Mouse (Mus musculus): ENCODE measurements at regions not wholly inside any gene's neighbourhood (a gene's known extent, or its start where the extent isn't known, plus 50 kb on each side); places are given as distances from the start of the nearest gene placed in this dataset.
"Not testable (repeated sequence)": the region's sequence is repeated elsewhere in the genome, so short reads cannot be mapped to it uniquely, and the experiment has no call there.

DNA sequence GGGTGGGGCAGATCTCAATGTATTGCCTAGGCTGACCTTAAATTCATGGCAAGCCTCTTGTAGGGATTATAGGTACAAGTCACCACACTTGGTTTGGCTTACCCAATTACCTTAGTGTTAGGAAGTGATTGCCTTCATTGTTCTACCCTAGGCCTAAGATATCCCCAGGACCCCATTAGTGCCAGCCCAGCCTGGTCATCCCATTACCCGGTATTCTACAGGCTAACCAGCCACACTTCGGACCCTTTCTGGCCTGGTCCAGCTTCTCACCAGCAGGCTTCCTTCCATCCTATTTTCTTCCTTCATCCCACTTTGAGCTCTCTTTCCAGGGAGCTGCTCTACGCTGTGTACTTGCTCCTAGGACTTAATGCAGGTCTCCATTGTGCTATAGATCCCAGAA is 59.5 kb downstream of the Tex35 start:
- DNase-seq (ENCODE audit: low spot score in 2 of 2) = no peak

DNA sequence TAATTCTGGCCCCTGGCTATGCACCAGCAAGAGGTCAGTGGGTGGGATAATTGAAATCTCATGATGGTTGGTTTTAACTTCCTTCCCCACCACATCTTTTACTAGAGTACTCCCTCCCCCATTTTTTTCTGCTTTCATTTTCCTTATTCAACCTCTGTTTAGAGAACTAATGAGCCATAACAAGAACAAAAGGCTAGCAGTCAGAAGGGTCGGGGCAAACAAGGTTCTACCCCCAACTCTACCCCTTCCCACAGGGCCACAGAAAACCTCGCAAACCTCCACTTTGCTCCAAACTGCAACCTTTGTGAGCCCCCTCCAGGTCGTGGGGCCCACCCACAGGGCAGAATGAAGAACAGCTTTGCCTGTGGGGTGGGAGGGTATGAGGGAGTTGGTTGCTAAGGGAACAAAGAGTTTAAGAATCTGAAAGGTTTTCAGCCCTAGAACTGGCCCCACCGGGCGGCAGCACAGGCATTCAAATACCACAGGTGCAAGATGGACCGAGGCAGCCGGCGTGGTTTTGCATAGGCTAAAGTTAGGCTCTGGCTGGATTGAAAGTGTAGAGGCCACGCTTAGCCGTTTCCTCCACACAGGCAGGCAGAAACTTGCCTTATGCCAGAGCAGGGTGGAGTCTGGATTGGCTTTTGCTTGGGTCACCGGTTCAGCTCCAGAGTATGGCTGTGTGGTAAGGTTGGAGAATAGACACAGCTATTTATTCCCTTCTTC is 60.1 kb downstream of the Tex35 start:
- peak in 1 of 2 experiments; percentile 42 for DNase-seq (ENCODE audit: low spot score in 2 of 2)

DNA sequence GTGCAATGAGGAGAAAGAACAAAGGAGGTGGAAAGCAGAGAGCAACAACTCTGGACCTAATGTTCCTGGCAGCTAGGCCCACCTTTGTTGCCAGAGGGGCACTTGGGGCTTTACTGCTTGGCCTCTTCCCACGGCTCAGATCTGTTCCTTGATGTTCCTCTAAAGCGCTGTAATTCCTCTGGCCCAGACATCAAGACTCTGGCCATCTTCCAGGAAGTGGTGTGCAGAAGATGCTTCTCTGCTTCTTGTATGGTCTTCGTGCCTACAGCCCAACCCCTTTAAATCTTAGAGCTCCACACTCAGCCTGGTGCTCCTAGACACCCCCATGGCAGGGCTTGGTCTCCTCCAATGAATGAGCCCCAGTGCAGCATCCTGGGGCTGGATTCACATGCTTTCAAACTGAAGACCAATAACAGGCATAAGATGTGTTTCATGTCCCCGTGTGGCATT is 60.7 kb downstream of the Tex35 start:
- DNase-seq (ENCODE audit: low spot score in 2 of 2) = peak in 1 of 2 experiments; percentile 77

DNA sequence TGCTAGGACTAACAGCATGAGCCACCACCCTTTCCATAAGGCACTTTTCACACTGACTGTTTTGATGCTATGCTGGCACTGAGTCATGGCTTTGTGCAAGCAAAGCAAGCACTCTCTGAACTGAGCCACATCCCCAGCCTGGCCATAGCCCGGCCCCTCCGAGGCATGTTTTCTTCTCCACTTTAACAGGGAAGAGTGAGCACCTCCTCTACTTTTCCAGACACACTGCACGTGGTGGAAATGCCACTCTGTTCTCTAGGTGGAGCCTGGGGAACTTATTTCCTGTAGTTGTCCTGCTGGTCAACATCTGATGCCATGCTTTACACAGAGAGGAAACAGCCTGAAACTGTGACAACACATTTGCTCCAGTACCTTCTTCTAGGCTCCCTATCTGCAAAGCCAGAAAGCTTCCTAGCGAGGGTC is 61.7 kb downstream of the Tex35 start:
- DNase-seq (ENCODE audit: low spot score in 2 of 2) = no peak

DNA sequence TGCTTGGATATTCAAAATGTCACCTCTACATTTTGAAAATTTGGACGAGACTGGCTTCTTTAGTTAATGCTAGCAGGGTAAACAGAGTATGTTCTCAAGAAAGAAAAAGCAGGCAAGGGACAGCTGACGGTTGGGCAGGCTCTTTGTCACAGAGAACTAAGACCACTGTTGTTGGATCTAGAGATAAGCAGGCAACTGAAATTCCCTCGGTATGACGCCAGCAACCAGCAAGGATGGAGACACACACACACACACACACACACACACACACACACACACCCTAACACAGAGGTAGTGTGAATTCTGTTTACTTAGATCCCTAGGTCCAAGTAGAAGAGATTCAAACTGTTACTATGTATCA is 68.7 kb downstream of the Tex35 start:
- DNase-seq (ENCODE audit: low spot score in 2 of 2) = no peak

DNA sequence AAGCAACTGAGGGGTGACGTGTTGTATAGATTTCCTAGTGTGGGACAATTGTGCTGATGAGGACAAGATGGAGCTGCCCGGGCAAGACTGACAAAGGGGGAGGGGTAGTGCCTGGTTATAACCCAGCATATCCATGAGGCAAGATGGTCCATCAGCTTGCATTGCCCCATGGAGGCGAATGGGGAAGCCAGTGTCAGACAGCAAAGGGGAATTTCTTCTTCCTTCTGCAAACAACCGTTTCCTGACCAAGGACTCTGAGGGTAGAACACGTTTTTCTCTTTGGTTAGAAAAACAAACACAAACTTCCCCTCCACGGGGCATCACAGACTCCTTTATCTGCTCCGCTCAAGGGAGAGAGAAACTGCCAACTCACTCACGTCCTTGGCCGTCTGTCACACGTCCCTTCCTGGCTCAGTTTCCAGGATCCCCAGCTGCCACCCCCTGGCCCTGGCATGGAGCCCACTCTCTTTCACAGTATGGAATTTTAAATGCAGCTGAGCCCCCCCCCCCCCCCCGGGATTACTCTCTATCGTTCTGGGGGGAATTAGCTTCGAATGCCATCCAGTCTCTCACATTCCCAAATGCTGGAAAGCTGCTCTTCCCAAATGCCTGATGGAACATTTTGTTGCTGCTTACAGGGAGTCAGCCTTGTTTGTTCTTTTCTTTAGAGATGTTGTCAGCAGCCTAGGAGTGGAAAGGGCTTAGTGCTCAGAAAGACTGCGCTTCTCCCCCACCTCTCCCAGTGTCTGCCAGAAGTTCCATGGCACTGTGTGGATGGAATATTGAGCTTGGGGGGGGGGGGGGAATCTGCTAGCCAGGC is 69.3 kb downstream of the Tex35 start:
- DNase-seq (ENCODE audit: low spot score in 2 of 2) = peak in 1 of 2 experiments; percentile 32

DNA sequence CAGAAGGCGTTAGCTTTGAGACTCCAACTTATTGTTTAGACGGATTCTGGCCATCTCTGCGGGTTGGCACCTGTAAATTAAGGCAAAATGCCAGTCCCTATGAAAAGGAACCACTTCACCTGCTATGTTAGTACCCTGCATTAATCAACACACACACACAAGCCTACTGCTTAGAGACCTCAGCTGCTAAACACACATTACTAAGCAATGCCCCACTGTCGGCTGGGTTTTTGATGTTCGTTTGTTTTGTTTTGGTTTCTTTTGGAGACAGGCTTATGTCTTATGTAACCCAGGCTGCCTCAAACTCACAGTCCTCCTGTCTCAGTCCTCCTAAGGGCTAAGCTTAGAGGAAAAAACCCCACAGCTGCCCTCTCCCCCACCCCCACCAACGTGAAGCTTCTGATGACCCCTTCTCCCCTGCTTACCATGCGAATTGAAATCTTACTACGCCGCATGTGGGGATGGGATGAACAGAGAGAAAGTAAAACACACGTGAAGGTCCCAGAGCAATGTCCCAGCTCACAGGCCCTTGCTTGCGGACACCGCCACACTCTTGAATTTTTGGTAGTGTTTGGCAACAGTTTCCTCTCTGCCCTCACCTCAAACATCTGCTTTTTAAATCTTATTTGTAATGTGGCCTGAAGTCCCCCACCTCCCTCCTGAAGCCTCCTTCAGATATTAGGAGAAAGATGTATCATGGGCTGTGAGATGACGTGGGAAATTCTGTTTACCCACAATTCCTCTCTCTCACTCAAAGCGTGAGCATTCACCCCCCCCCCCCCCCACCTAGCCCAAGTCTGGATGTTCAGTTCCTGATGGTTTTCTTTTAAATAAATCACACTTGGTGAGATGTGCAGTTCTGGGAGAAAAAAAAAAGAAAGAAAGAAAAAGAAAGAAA is 70.1 kb downstream of the Tex35 start:
- DNase-seq (ENCODE audit: low spot score in 2 of 2) = no peak

DNA sequence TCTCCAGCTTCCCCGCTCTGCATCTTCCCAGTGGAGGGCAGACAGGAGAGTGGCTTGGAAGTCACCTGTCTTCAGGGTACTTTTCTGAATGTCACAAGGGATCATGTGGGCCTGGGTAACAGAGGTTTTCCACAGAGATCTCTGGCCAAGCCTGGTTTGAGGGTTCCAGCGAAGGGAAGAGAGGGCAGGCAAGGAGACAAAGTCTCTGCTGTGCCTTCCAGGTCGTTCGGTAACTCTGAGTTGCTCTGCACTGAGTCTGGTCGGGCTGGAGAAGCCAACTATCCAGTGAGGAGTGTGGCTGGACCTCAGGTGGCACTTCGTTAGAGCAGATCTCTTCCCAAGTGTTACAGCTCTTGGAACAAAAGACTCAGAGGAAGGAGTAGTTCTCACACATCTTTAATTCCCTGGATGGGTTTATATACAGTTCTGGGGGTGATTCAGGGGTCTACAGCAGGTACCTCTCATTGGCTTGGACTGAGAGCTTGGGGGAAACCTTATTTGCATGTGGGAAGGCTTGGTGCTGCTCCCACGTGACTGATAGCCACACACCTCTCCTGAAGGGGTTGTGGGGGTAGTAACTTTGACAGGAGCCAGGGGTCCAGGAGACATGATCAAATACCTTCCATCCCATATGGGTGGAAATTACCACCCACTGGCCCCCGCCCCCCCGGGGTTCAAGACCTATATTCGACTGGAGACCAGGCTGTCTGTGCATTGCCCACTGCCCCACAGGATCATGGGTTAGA is 71.1 kb downstream of the Tex35 start:
- no peak for DNase-seq (ENCODE audit: low spot score in 2 of 2)

DNA sequence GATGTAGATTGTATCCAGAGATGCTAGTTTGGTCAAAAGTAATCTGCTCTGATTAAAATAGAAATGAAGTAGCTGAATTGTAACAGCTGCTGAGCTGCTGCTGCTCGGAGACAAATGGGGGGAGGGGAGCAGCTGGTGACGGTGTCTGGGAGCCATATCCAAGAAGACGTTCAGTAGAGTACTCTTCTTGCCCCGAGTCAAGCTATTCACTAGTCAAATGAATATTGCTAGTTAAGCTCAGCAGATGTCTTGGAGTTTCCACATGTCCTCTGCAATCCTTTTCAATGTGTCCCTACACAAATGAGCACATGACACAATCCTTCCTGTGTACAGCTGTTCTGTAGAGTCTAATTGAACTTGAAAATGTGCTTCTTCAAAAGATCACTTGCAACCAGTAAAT is 71.7 kb downstream of the Tex35 start:
- no peak for DNase-seq (ENCODE audit: low spot score in 2 of 2)

DNA sequence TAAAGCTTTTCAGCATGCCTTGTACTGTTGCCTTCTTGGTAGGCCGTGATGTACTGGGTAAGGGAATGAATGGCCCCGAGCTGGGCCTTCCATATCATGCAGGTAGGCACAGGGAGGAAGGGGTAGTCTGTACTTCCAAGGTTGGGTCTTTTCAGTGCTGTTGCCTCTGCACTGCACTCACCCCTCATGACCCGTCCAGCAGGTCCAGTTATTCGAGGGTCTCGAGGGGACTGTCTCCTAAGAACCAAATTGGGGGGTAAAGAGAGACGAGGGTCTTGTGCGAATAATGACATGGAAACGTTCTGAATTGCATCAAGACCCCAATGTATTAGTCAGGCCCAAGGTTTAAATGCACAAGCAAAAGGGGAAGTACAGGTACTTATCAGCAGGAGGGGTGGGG is 73.3 kb downstream of the Tex35 start:
- not testable (repeated sequence) for DNase-seq (ENCODE audit: low spot score in 2 of 2)

DNA sequence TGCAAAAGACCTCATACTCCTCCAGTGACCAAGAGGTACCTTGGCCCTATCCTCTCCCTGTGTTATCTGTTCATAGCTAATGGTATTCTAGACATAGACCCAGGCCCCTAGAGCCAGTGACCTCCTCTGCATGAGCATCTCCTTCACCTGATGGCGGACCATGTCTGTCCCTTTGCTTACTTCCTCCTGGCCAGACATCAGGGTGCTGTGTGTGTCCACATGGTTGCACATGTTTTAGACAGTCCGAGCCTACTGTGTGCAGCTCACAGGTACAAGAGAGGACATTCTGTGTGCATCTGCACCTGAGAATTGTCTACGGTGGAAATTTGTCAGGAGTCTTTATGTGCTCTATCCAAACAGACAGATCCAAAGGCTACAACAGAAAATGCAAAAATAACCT is 79.8 kb downstream of the Tex35 start:
- DNase-seq (ENCODE audit: low spot score in 2 of 2) = no peak

DNA sequence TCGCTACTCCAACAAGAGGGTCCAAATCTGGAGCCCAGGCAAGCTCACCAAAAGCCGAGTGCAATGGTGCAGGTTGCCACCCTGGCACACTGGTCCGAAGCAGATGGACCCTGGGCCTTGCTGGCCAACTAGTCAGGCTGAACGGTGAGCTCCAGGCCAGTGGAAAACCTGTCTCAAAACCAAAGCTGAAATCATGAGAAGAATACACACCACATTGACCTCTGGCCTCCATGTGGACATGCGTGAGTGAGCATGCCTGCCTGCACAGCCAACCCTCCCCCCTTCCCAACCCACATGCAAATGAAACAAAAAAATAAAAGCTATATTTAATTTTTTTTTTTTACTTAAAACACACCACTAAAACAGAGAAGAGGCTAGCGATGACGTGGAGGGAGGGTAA is 80.8 kb downstream of the Tex35 start:
- no peak for DNase-seq (ENCODE audit: low spot score in 2 of 2)

DNA sequence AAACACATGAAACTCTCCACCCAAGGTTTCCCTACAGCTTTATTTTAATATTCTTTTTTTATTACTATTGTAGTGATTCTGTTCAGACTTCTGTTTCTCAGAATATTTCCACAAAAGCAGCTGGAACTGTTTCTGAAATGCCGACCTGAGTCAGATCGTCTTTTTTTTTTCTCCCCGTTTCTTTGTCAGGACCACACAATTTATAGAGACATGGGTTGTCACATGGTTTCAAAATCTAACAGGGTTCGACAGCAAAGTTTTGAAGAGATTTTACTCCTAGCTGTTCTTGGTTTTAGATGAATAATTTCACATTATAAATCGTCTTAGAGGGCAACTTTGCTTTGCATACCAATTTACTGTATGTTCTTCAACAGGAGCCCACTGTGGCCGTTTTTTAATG is 84.0 kb upstream of the Ralgps2 start:
- DNase-seq (ENCODE audit: low spot score in 2 of 2) = no peak

DNA sequence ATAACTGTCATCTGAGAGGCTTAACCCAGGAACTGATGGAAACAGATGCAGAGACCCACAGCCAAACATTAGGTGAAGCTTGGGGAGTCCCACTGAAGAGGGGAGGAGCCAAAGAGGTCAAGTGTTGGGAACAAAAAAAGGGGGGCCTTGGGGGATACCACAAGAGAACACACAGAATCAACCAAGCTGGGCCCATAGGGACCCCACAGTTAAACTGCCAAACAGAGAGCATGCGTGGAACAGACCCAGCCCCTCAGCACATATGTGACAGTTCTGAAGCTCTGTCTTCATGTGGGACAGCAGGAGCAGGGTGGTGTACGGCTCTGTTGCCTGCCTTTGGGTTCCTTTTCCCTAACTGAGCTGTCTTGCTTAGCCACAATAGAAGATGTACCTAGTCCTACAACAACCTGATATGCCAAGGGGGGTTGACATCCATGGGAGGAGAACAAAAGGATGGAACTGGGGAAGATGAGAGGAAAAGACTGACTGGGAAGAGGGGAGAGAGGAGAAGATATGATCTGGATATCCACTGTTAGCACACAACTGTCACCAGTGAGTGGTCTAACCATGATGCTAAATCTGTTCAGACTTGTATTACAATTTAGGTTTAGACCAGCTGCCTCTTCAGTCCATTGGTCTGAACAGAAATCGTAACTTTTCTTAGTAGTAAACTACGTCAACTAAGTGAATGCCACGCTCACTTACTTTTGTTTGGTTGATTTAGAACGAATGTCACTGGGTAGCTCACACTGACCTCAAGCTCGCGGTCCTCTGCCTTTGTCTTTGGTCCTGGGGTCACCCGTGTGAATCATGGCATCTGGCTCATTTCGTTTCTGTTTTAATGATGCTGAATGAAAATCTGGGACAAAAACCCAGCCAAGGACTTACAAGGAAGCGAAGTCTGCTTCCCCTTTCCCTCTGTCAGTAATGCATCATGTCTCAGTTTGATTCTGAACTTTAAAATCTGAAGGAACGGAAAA is 83.3 kb upstream of the Ralgps2 start:
- DNase-seq (ENCODE audit: low spot score in 2 of 2) = no peak

DNA sequence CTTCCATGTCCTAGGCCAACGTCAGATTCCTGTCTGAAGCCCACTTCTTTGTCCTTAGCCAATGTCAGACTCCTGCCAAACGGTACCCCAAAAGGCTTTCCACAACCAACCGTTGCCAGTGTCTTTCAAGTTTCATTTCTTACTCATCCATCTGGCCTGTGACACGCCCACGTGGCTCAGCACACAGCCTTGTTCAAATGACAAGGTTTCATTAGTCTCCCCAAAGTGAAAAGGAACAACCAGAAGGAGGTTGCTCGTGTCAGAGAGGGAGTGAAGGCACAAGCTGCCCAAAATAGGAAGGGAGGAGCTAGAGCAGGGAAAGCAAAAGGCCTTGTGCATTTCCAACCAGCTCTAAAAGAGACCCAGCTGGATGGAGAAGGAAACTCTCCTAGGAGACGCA is 80.5 kb upstream of the Ralgps2 start:
- no peak for DNase-seq (ENCODE audit: low spot score in 2 of 2)

DNA sequence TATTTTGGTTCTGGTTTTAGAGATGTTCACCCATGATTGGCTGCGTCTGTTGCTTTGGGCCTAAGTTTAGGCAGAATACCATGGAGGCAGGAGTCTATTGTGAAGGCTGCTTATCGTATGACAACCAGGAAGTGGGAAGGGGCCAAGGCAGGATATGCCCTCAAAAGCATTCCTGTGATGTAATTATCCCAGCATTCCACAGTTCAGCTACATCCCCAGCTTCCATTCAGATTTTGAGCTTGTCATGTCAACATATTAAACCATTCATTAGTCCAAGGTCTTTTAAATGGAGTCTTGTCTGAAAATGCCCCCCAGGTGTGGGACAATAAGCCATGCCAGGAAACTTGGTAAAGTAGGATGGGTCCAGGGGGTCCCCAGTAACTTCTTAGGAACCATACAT is 79.3 kb upstream of the Ralgps2 start:
- no peak for DNase-seq (ENCODE audit: low spot score in 2 of 2)

DNA sequence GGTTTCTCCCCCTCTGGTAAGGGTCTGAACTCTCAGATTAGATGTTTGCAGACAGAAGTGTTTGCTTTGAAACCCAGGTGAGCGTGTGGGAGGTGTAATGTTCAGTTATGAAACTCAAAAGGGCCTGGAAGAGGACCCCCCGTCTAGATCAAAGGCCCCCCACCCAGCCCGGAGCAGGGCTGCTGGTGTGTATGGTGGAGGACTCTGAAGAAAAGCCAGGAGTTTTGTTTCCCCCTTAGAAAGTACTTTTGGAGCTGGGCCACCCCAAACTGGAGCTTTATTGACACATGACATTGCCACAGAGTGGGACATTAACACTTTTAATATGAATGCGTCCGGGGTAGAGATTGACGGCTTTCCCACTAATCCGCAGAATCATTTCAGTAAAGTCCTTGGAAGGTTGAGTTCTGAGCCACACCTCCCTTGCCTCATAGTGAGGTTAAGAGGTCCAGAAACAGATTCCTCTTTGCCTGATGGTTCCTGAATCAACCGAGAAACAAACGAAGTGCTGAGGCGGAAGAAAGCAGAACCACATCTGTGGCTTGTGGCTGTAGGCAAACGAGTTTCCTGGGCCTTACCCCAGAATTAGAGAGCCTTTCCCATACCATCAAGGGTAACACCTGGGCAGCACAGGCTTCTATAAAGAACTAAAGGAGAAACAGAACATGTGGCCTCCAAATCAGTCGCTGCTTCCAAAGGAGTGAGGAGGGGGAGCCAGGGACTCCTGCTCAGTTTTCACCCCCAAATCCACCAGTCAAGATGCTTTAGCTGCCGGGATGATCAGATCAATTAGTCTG is 78.0 kb upstream of the Ralgps2 start:
- DNase-seq (ENCODE audit: low spot score in 2 of 2) = no peak

DNA sequence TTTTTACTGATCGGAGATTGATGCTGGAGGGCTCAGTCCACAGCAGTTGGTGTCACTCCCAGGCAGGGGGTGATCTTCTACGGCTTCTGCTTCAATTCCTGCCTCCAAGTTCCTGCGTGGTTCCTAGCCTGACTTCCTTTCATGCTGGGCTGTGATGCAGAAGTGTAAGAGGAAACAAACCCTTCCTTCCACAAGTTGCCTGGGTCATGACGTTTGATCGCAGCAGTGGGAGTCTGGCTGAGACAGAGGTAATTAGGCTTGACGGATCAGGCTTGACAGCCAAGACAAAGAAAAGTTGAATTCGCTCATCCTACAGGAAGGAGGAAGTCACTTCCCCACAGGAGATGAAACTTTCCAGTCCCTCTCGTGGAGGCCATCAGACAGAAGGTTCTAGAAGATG is 77.2 kb upstream of the Ralgps2 start:
- no peak for DNase-seq (ENCODE audit: low spot score in 2 of 2)
